8 mouse cellular contexts compared by ENCODE assay signal in genomic region chr2:115852615-115853014, GRCm38 (mm10).
A peak's percentile ranks its signal among the peaks of the same experiment; 100 is the strongest.
DNase-seq lines count a peak whose midpoint lies in the region; ATAC-seq and TF ChIP-seq lines count a peak whose summit lies in the region.
"Had no signal": no experiment of that assay in that cellular context is flagged by ENCODE, and none has a peak within 500 bp of the region (broad histone marks: within the 10 kb centered on the region; RNA-seq: fewer than 3 reads in every experiment).

No protein-coding gene starts in this region.

- peak overlapping the region; percentile 21 to 51; a peak in 3 of 4 replicates for H3K4me3 ChIP-seq in ES-E14 (ENCODE audit: insufficient read depth in 1 of 2, low read depth in 1 of 2, low read length in 2 of 2, poor library complexity in 1 of 2, severe bottlenecking in 1 of 2)
- H3K4me3 ChIP-seq in intestine, postnatal 0 days (ENCODE audit: low read depth, low read length), result peak overlapping the region; percentile 17; the same call in 1 of the 2 replicates
- H3K4me3 ChIP-seq in liver, embryonic 12.5 days, result no peak overlapping the region
- peak overlapping the region; percentile 27 for H3K4me3 ChIP-seq in stomach, embryonic 15.5 days (replicated peaks)
- H3K4me3 ChIP-seq: liver, embryonic 13.5 days had no signal

- DNase-seq in ES-E14 (ENCODE audit: low read depth, low spot score), result no peak
- peak; percentile 63 for DNase-seq in adrenal gland, postnatal 10 days
- DNase-seq in ovary, postnatal 36 days (ENCODE audit: low spot score), result no peak
- DNase-seq: liver, embryonic 13.5 days had no signal

- H3K9me3 ChIP-seq in ES-E14 (ENCODE audit: control insufficient read depth, insufficient read depth, low read depth, low read length), result no peaks in the 10 kb centered on the region
- no peaks in the 10 kb centered on the region for H3K9me3 ChIP-seq in intestine, postnatal 0 days (ENCODE audit: control insufficient read depth)
- no peaks in the 10 kb centered on the region for H3K9me3 ChIP-seq in liver, embryonic 12.5 days (replicated peaks)
- H3K9me3 ChIP-seq in stomach, embryonic 15.5 days, result no peaks in the 10 kb centered on the region
- H3K9me3 ChIP-seq: liver, embryonic 13.5 days had no signal

- no peaks in the 10 kb centered on the region for H3K4me1 ChIP-seq in ES-E14 (ENCODE audit: control insufficient read depth in 2 of 2, insufficient read depth in 2 of 2, low read length in 2 of 2, poor library complexity in 1 of 2)
- no peaks in the 10 kb centered on the region for H3K4me1 ChIP-seq in intestine, postnatal 0 days (replicated peaks; ENCODE audit: control insufficient read depth, insufficient read depth, low read length)
- no peaks in the 10 kb centered on the region for H3K4me1 ChIP-seq in liver, embryonic 12.5 days
- H3K4me1 ChIP-seq in stomach, embryonic 15.5 days, result peaks cover 17% of the 10 kb centered on the region
- H3K4me1 ChIP-seq: liver, embryonic 13.5 days had no signal

- H3K36me3 ChIP-seq in ES-E14 (ENCODE audit: control insufficient read depth, insufficient read depth, low read length, poor library complexity, severe bottlenecking), result no peaks in the 10 kb centered on the region
- H3K36me3 ChIP-seq in intestine, postnatal 0 days (ENCODE audit: control insufficient read depth, insufficient read depth), result no peaks in the 10 kb centered on the region
- H3K36me3 ChIP-seq in liver, embryonic 12.5 days, result no peaks in the 10 kb centered on the region
- no peaks in the 10 kb centered on the region for H3K36me3 ChIP-seq in stomach, embryonic 15.5 days
- H3K36me3 ChIP-seq: liver, embryonic 13.5 days had no signal

- peaks cover 57% of the 10 kb centered on the region for H3K27me3 ChIP-seq in intestine, postnatal 0 days (replicated peaks; ENCODE audit: control insufficient read depth, insufficient read depth, low read length)
- H3K27me3 ChIP-seq in liver, embryonic 12.5 days (replicated peaks), result peaks cover 82% of the 10 kb centered on the region
- no peaks in the 10 kb centered on the region; the same call in 1 of the 2 replicates for H3K27me3 ChIP-seq in stomach, embryonic 15.5 days (replicated peaks)

- 4% methylated on average over 22 of the region's 22 CpGs for WGBS in intestine, postnatal 0 days
- 3% methylated on average over 22 of the region's 22 CpGs for WGBS in liver, embryonic 12.5 days (ENCODE audit: insufficient replicate concordance)
- WGBS in stomach, embryonic 15.5 days, result 4% methylated on average over 22 of the region's 22 CpGs

- in situ Hi-C loops in ES-E14 (cut with MboI; ENCODE audit: low sequenced_read_pairs in 2 of 2, unreplicated experiment in 2 of 2), result loop anchor here in 1 of 2 experiments (10.0 kb wide), 1 partner anchor 702 kb away; no protein-coding TSS in a partner anchor

- TF ChIP-seq CTCF in intestine, postnatal 0 days (IDR thresholded peaks at IDR 0.05; ENCODE audit: low read depth), result no peak

- H3K4me2 ChIP-seq in intestine, postnatal 0 days (replicated peaks; ENCODE audit: low read depth), result peak overlapping the region; percentile 45
- peak overlapping the region; percentile 25; the same call in 1 of the 2 replicates for H3K4me2 ChIP-seq in liver, embryonic 12.5 days
- peak overlapping the region; percentile 63 for H3K4me2 ChIP-seq in stomach, embryonic 15.5 days
- H3K4me2 ChIP-seq: liver, embryonic 13.5 days had no signal

- H3K27ac ChIP-seq in ES-E14 (ENCODE audit: insufficient read depth, low read depth, low read length, poor library complexity, severe bottlenecking), result no peak overlapping the region
- H3K27ac ChIP-seq in intestine, postnatal 0 days (ENCODE audit: low read depth, low read length), result no peak overlapping the region
- H3K27ac ChIP-seq in liver, embryonic 12.5 days, result no peak overlapping the region
- no peak overlapping the region for H3K27ac ChIP-seq in stomach, embryonic 15.5 days
- H3K27ac ChIP-seq: liver, embryonic 13.5 days had no signal

- no peak overlapping the region for H3K9ac ChIP-seq in ES-E14 (ENCODE audit: insufficient read depth, low read depth, low read length, poor library complexity, severe bottlenecking)
- no peak overlapping the region for H3K9ac ChIP-seq in intestine, postnatal 0 days (ENCODE audit: low read depth, low read length)
- H3K9ac ChIP-seq in liver, embryonic 12.5 days, result no peak overlapping the region
- no peak overlapping the region for H3K9ac ChIP-seq in stomach, embryonic 15.5 days
- H3K9ac ChIP-seq: liver, embryonic 13.5 days had no signal

- ATAC-seq in granulocyte monocyte progenitor cell, adult 5-6 weeks (replicated peaks; ENCODE audit: poor library complexity, severe bottlenecking), result 0 out of 2 replicates have a peak, but pooled peaks have one; percentile 23
- ATAC-seq in intestine, postnatal 0 days, result 0 out of 2 replicates have a peak, but pooled peaks have one; percentile 9
- no peak for ATAC-seq in liver, embryonic 12.5 days
- ATAC-seq in stomach, embryonic 15.5 days (ENCODE audit: insufficient read depth, low FRiP score, low read depth), result peak; percentile 66

TF ChIP-seq in ES-E14, 5 proteins besides CTCF, POLR2A, EP300 and RAD21:
- TF ChIP-seq ZC3H11A (IDR thresholded peaks at IDR 0.05; ENCODE audit: borderline replicate concordance, low read depth, low read length), result no peak
- no peak for TF ChIP-seq CHD2 (IDR thresholded peaks at IDR 0.05; ENCODE audit: low read depth, low read length)
- TF ChIP-seq MAFK (IDR thresholded peaks at IDR 0.05; ENCODE audit: insufficient read depth, low read depth, low read length), result no peak
- no peak for TF ChIP-seq HCFC1 (IDR thresholded peaks at IDR 0.05; ENCODE audit: borderline replicate concordance, insufficient read depth, low read length)
- no peak for TF ChIP-seq ZNF384 (IDR thresholded peaks at IDR 0.05; ENCODE audit: low read depth, low read length)
